Mouse (Mus musculus) lung, postnatal 0 days (tissue): ENCODE data around the gene Gm5580. TPM values are rescaled to one million over a fixed set of nuclear protein-coding genes. Genes with fewer than 3 reads are reported as not detected.
"Not testable (repeated sequence)": the region's sequence is repeated elsewhere in the genome, so short reads cannot be mapped to it uniquely, and the experiment has no call there.

Experiments used
- ATAC-seq: fragments of 200-750 bp; cut with Nextera tagmentation; 2 replicates; pipeline ENCODE4 v1.8.0; 2017; ENCODE audit warnings: moderate library complexity
- DNase-seq: peaks from one replicate; pipeline ENCODE4 v3.0.0-alpha.2; 2016; ENCODE audit warnings: low spot score
- H3K27ac ChIP-seq: fragments of 300-500 bp; sonication (generic); 2 replicates; pipeline ENCODE4 v1.5.1; 2014; ENCODE audit warnings: antibody characterized with exemption, mild to moderate bottlenecking, low read length, mixed read lengths
- H3K27me3 ChIP-seq: fragments of 300-500 bp; sonication (generic); replicated peaks from 2 replicates; pipeline ENCODE4 v1.6.1; 2014; ENCODE audit warnings: low read length, mixed read lengths; ENCODE audit not compliant: insufficient read depth
- H3K36me3 ChIP-seq: fragments of 300-500 bp; sonication (generic); 2 replicates; pipeline ENCODE4 v1.6.1; 2014; ENCODE audit warnings: low read length, mixed read lengths; ENCODE audit not compliant: insufficient read depth
- H3K4me1 ChIP-seq: fragments of 300-500 bp; sonication (generic); 2 replicates; pipeline ENCODE4 v1.6.1; 2014; ENCODE audit warnings: antibody characterized with exemption, low read depth, low read length, mixed read lengths; ENCODE audit not compliant: insufficient read depth
- H3K4me2 ChIP-seq: fragments of 300-500 bp; sonication (generic); replicated peaks from 2 replicates; pipeline ENCODE4 v1.6.1; 2014; ENCODE audit warnings: low read depth, mild to moderate bottlenecking, low read length, moderate library complexity, mixed read lengths
- H3K4me3 ChIP-seq: fragments of 300-500 bp; sonication (generic); 2 replicates; pipeline ENCODE4 v1.5.1; 2014; ENCODE audit warnings: low read depth, low read length
- H3K9ac ChIP-seq: fragments of 300-500 bp; sonication (generic); replicated peaks from 2 replicates; pipeline ENCODE4 v1.6.1; 2014; ENCODE audit warnings: low read depth, mild to moderate bottlenecking
- H3K9me3 ChIP-seq: fragments of 300-500 bp; sonication (generic); 2 replicates; pipeline ENCODE4 v1.6.1; 2016; ENCODE audit warnings: low read length, mixed read lengths
- CTCF ChIP-seq: IDR thresholded peaks from 2 replicates; pipeline ENCODE4 v1.5.1; 2016; ENCODE audit warnings: antibody characterized with exemption, mild to moderate bottlenecking
- EP300 ChIP-seq: IDR thresholded peaks from 2 replicates; pipeline ENCODE4 v1.6.1; 2016; ENCODE audit warnings: antibody characterized with exemption, mild to moderate bottlenecking, control low read depth
- WGBS: fragments of 180-500 bp; shearing (Covaris S2); extraction: QIAGEN DNeasy Blood & Tissue Kit; methylation state at CpG from one replicate; pipeline ENCODE4 v1.1.7; 2014; 5-methylcytosine and 5-hydroxymethylcytosine counted together
- polyA plus RNA-seq: library from polyadenylated mRNA; unstranded; fragments of >200 nt; fragmentation: Nextera tagmentation; extraction: Ambion mirVana; gene quantifications from 2 replicates; pipeline ENCODE4 v1.2.1, GENCODE M21; 2015

The Gm5580 gene
- 0.32 and 0.35 TPM in 2 replicates for polyA plus RNA-seq

DNA sequence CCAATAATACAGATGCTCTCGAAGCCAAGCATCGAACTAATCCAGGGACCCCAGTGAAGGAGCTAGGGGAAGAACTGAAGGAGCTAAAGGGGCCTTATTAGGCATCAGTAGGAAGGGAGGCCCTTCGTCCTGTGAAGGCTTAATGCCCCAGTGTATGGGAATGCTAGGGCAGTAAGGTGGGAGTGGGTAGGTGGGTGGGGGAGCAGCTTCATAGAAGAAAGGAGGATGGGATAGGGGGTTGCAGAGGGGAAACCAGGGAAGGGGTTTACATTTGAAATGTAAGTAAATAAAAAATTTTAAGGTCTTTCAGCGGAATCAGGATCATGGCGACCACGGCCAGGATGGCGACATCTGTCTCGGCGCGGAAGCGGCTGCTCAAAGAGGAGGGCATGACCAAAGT is at the start of gene Gm5580:
Gene Gm5580, plus strand, starts transcription at position 301 of the 400 bp plus-strand sequence.
- H3K9ac ChIP-seq, H3K36me3 ChIP-seq, H3K27me3 ChIP-seq, H3K4me1 ChIP-seq, H3K27ac ChIP-seq, DNase-seq, H3K9me3 ChIP-seq, ATAC-seq, H3K4me2 ChIP-seq, H3K4me3 ChIP-seq: not testable (repeated sequence)
- WGBS: 92% methylated on average over 11 of the region's 11 CpGs

DNA sequence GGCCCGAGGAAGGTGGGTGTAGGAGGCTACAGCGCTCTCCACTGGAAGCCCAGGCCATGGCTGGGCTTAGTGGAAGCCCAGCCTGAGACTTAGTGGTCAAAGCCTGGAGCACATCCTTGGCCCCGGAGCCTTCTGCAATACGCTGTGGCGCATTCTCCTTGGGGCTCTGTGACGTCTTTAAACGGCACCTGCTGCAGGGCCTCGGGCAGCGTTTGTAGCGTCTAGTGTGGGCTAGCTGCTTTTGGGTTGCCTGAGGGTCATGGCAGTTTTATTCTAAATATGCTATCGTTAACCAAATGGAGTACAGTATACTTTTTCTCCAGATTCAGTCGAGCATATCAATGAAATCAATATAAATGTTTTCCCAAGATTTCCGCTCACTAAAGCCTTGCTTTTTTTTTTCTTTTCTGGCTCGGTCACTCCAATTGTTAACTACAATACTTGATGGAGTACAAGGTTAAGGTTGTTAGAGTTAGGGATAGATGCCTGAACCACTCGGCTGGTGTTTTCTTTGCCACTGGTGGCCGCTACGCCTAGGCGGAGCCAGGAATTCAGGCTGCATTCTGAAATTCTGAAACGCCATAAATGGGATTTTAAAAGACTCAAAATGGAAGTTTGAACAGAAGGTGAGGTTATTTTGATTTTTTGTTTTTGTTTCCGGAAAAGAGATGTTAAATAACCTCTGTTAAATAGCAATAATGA is 44.5 kb upstream of the Gm5580 start, which contains the start of gene Olfr212:
Gene Olfr212, plus strand, starts transcription at position 215 of the 702 bp plus-strand sequence.
- not testable (repeated sequence) for H3K36me3 ChIP-seq, H3K27ac ChIP-seq, H3K4me1 ChIP-seq, ATAC-seq, H3K9ac ChIP-seq, H3K9me3 ChIP-seq, H3K27me3 ChIP-seq, DNase-seq, H3K4me3 ChIP-seq, H3K4me2 ChIP-seq
- WGBS: 89% methylated on average over 19 of the region's 20 CpGs

DNA sequence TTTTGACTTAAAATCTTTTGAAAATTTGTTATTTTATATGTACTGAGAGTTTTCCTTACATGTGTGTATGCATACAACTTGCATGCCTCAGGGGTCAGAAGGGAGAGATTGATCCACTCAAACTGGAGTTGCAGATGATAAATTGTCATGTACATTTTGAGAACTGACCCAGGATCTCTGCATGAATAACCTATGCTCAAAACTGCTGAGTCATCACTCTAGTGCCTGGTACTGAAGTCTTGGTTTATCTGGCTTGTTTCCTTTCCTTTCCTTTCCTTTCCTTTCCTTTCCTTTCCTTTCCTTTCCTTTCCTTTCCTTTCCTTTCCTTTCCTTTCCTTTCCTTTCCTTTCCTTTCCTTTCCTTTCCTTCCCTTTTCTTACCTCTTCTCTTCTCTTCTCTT is 36.1 kb upstream of the Gm5580 start:
- Histone ChIP-seq H3K27ac (no peak overlapping the region), H3K27me3 (no peaks in the 10 kb centered on the region), H3K9me3 (no peaks in the 10 kb centered on the region), H3K36me3 (no peaks in the 10 kb centered on the region), H3K4me1 (no peaks in the 10 kb centered on the region), H3K9ac (no peak overlapping the region), H3K4me3 (no peak overlapping the region), H3K4me2 (no peak overlapping the region)
- TF ChIP-seq EP300 (no peak), CTCF (no peak)
- ATAC-seq: no peak
- no peak for DNase-seq

DNA sequence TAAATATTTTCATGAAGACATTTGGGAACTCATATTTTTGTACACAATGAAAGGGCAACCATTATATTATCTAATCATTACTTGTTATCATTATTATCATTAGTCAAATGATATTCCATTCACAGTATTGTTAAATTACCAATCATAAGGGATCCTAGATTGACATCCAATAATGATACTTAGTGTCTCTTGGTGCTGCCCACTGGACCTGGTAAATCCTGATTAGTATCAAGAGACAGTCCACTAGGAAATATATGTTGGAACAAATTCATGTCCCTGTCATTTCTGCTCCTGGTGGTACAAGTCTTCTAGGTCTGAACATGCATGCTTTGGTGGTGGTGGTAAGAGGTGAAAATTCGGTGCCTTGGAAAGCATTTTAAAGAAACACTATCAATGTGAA is 12.8 kb upstream of the Gm5580 start, which contains the start of gene Olfr213:
Gene Olfr213, plus strand, starts transcription at position 301 of the 400 bp plus-strand sequence.
- Histone ChIP-seq H3K4me3 (no peak within 1 kb of the TSS), H3K4me2 (no peak within 1 kb of the TSS), H3K9ac (no peak within 1 kb of the TSS), H3K36me3 (no peaks in the 10 kb centered on the region), H3K27ac (no peak within 1 kb of the TSS), H3K9me3 (no peaks in the 10 kb centered on the region), H3K27me3 (no peaks in the 10 kb centered on the region), H3K4me1 (no peaks in the 10 kb centered on the region)
- no peak for ATAC-seq
- TF ChIP-seq CTCF: no peak
- no peak for TF ChIP-seq EP300
- DNase-seq: no peak
- 90% methylated on average over 1 of the region's 1 CpGs for WGBS

DNA sequence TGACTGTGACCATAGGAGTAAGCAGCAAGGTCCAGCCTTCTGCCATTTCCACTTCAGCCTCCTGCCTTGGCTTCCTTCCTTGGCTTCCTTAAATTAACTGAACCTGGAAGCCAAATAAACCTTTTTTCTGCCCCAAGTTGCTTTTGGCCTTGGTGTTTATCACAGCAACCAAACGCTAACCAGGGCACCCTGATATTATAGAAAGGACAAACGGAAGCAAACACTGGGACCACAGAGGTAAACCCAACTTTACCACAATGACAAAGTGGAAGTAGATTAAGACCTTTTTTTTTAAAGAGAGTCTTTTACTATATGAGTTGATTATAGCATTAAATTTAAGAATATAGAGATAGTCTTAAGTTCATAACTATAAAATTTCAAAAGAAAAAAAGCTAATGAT is 8.4 kb upstream of the Gm5580 start:
- Histone ChIP-seq H3K4me1 (no peaks in the 10 kb centered on the region), H3K9me3 (no peaks in the 10 kb centered on the region), H3K27me3 (no peaks in the 10 kb centered on the region), H3K4me2 (no peak overlapping the region), H3K4me3 (no peak overlapping the region), H3K9ac (no peak overlapping the region), H3K27ac (no peak overlapping the region), H3K36me3 (no peaks in the 10 kb centered on the region)
- DNase-seq (no peak), ATAC-seq (no peak)
- 78% methylated on average over 2 of the region's 2 CpGs for WGBS
- TF ChIP-seq EP300 (no peak), CTCF (no peak)

DNA sequence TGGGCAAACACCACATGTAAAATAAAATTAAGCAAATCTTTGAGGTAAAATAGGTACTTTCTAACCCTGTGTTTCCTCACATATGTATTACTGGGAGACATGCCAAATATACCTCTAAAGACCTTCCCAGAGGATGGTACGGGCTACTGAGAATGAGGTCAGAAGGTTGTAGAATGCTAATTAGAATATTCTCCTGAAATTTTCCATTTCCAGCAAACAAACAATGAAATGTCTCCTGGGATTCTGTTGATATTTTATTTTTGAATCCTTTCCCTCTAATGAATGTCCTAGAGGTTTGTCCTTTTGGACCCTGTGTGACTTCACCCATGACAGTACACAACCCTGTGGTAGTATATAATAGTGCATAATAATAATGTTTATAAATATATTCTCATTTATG is 3.0 kb downstream of the Gm5580 start, which contains the start of gene Olfr214:
Gene Olfr214, plus strand, starts transcription at position 301 of the 400 bp plus-strand sequence.
- TF ChIP-seq EP300: no peak
- no peak for TF ChIP-seq CTCF
- no peak within 1 kb of the TSS for H3K4me2 ChIP-seq
- H3K27me3 ChIP-seq: no peaks in the 10 kb centered on the region
- no peaks in the 10 kb centered on the region for H3K9me3 ChIP-seq
- DNase-seq (no peak), ATAC-seq (no peak)
- WGBS: 61% methylated on average over 1 of the region's 1 CpGs
- H3K36me3 ChIP-seq: no peaks in the 10 kb centered on the region
- H3K4me1 ChIP-seq: no peaks in the 10 kb centered on the region
- H3K9ac ChIP-seq: no peak within 1 kb of the TSS
- no peak within 1 kb of the TSS for H3K27ac ChIP-seq
- H3K4me3 ChIP-seq: no peak within 1 kb of the TSS

DNA sequence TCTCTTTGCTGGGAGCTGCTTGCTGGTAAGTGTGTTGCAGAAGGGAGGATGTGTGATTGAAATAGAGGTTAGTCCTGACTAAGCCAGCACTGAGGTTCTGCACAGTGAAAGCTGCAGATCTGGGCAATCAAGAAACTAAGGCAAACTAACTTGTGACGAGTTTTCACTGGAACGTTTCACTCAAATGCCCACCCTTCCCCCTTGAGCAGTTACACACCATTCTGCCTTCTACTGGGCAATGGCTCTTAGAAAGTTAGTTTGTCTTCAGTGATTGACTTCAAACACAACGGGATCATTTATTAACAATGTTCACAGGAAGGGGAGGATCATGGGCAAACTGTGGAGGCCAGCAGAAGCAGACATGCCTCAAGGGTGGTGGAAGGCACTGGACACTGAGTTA is 4.0 kb downstream of the Gm5580 start:
- H3K4me2 ChIP-seq: no peak overlapping the region
- H3K27ac ChIP-seq: no peak overlapping the region
- no peak for ATAC-seq
- TF ChIP-seq EP300 (no peak), CTCF (no peak)
- H3K27me3 ChIP-seq: no peaks in the 10 kb centered on the region
- H3K36me3 ChIP-seq: no peaks in the 10 kb centered on the region
- no peak for DNase-seq
- no peaks in the 10 kb centered on the region for H3K4me1 ChIP-seq
- WGBS: 37% methylated on average over 3 of the region's 3 CpGs
- no peak overlapping the region for H3K9ac ChIP-seq
- no peak overlapping the region for H3K4me3 ChIP-seq
- no peaks in the 10 kb centered on the region for H3K9me3 ChIP-seq
